Mouse (Mus musculus) limb, embryonic 10.5 days (tissue): ENCODE data around the gene Cacna1g. TPM values are rescaled to one million over a fixed set of nuclear protein-coding genes. Genes with fewer than 3 reads are reported as not detected.
A peak's percentile ranks its signal among the peaks of the same experiment; 100 is the strongest.

Source experiments
- DNase-seq: peaks from one replicate; pipeline ENCODE4 v3.0.0-alpha.2; 2017; ENCODE audit warnings: low spot score
- H3K27ac ChIP-seq: fragments of 300-500 bp; sonication (generic); 2 replicates; pipeline ENCODE4 v1.5.1; 2016; ENCODE audit warnings: mild to moderate bottlenecking
- H3K27me3 ChIP-seq: fragments of 300-500 bp; sonication (generic); 2 replicates; pipeline ENCODE4 v1.6.1; 2016; ENCODE audit warnings: low read depth, mild to moderate bottlenecking; ENCODE audit not compliant: poor library complexity, severe bottlenecking
- H3K36me3 ChIP-seq: fragments of 300-500 bp; sonication (generic); 2 replicates; pipeline ENCODE4 v1.6.1; 2016; ENCODE audit warnings: mild to moderate bottlenecking, moderate library complexity
- H3K4me1 ChIP-seq: fragments of 300-500 bp; sonication (generic); 2 replicates; pipeline ENCODE4 v1.6.1; 2016
- H3K4me3 ChIP-seq: fragments of 300-500 bp; sonication (generic); 2 replicates; pipeline ENCODE4 v1.5.1; 2016; ENCODE audit warnings: mild to moderate bottlenecking, moderate library complexity
- H3K9me3 ChIP-seq: fragments of 300-500 bp; sonication (generic); replicated peaks from 2 replicates; pipeline ENCODE4 v1.6.1; 2016; ENCODE audit warnings: mild to moderate bottlenecking
- WGBS: fragments of 180-500 bp; shearing (Covaris S2); methylation state at CpG from one replicate; pipeline ENCODE4 v1.1.7; 2016; 5-methylcytosine and 5-hydroxymethylcytosine counted together
- polyA plus RNA-seq: library from polyadenylated mRNA; unstranded; fragments of >200 nt; fragmentation: Nextera tagmentation; extraction: Ambion mirVana; gene quantifications from 2 replicates; pipeline ENCODE4 v1.2.1, GENCODE M21; 2016

The Cacna1g gene
- 12.7 and 21.4 TPM in 2 replicates for polyA plus RNA-seq

DNA sequence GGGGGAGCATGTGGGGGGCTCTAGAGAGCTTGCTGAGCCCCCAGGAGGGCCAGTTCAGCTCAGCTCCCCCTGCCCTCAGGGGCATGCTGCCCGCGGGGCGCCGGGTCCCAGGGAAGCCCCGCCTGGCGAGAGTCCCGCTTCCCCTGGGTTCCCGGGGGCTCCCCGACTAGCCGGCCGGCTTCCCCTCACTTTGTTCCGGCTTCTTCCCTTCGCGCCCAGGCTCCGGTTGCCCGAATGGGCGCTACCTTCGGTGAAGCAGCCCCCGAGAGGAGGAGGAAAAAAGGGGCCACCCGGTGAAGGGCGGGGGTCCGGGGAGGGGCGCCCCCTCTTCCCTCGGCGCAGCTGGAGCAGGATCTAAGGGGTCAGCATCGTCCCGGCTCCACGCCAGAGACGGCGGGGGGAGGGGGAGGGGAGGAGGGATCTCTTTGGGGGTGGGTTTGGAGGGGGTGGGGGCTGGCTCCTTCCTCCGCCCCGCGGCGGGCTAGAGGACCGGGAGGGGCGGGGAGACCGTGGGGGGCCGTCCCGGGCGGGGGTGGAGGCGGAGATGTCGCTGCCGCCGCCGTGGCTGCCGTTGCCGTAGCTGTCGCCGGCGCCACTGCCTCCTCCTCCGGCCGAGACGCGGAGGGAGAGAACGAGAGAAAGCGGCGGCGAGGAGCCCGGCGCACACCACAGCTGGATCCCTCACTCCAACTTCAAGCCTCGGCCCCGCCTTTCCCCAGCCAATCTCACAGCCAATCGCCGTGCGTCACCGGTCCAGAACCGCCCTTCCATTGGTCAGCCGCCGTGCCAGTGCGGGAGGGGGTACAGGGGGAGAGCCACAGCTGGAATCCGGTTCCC, at the start of gene Cacna1g:
TSS of gene Cacna1g (minus strand) at position 492 of the 837 bp plus-strand sequence.
- peaks cover 53% of the 10 kb centered on the region for H3K27me3 ChIP-seq

GRCm38 (mm10) chr11:94521219-94521843, 47.3 kb upstream of the Cacna1g start, which contains the start of gene Mycbpap:
Gene Mycbpap, minus strand, starts transcription at chr11:94521742.
- Histone ChIP-seq H3K9me3 (no peaks in the 10 kb centered on the region), H3K27me3 (0 out of 2 replicates have a peak, but pooled peaks cover 3% of the 10 kb centered on the region), H3K4me1 (peaks cover 33% of the 10 kb centered on the region), H3K27ac (peak within 1 kb of the TSS; percentile 88), H3K36me3 (no peaks in the 10 kb centered on the region), H3K4me3 (peak within 1 kb of the TSS; percentile 70)
- peak; percentile 80 for DNase-seq
- under 1% methylated on average over 42 of the region's 42 CpGs for WGBS

More for the DNA sequence above, at the start of gene Cacna1g:
- no peaks in the 10 kb centered on the region for H3K36me3 ChIP-seq
- H3K27ac ChIP-seq, result peak within 1 kb of the TSS; percentile 94
- WGBS, result under 1% methylated on average over 51 of the region's 71 CpGs
- no peaks in the 10 kb centered on the region for H3K9me3 ChIP-seq
- H3K4me1 ChIP-seq, result peaks cover 90% of the 10 kb centered on the region
- DNase-seq, result peak; percentile 93
- H3K4me3 ChIP-seq, result peak within 1 kb of the TSS; percentile 89

GRCm38 (mm10) chr11:94513452-94513851, 39.5 kb upstream of the Cacna1g start:
- H3K27ac ChIP-seq, result no peak overlapping the region
- no peaks in the 10 kb centered on the region for H3K9me3 ChIP-seq
- 56% methylated on average over 9 of the region's 9 CpGs for WGBS
- H3K36me3 ChIP-seq, result no peaks in the 10 kb centered on the region
- no peak for DNase-seq
- H3K27me3 ChIP-seq, result no peaks in the 10 kb centered on the region
- no peak overlapping the region for H3K4me3 ChIP-seq
- peaks cover 7% of the 10 kb centered on the region for H3K4me1 ChIP-seq

DNA sequence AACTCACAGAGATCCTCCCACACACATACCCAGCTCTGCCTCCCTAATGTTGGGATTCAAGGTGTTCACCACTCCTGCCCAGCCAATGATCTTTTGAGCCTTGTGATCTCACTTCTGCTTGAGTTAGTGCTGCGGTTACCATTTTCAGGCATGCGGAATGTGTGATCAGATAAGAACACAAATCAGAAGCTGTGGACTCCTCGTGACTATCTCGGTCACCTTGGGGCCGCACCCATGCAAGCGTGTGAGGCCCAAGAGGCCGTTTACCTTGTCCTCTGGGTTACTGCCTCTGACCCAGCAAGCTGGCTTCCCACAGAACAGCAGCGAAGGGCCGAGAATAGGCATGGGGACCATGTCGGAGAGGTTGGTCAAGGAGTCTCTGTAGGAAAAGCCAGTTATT, 35.0 kb upstream of the Cacna1g start:
- no peak overlapping the region for H3K4me3 ChIP-seq
- no peak for DNase-seq
- H3K9me3 ChIP-seq, result no peaks in the 10 kb centered on the region
- H3K27ac ChIP-seq, result no peak overlapping the region
- H3K4me1 ChIP-seq, result peaks cover 5% of the 10 kb centered on the region; the same call in 1 of the 2 replicates
- 93% methylated on average over 10 of the region's 10 CpGs for WGBS
- no peaks in the 10 kb centered on the region for H3K36me3 ChIP-seq
- no peaks in the 10 kb centered on the region for H3K27me3 ChIP-seq

DNA sequence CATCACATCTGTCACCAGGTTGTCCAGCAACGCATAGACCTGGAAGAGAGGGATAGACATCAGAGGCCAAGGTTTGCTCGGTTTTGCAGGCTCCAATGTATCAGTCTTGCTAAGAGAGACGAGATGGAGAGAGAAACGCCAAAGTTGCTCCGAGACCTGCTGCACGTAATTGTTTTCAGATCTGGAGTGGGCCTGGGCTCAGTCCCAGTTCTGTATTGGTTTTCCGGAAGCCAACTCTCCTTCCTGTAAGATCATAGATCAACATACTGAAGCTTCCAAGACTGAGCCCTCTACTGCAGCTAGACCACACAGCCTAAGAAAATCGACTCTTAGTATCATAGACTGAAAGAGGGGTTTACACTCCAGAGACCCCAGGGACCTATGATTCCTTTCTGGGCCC, 27.5 kb upstream of the Cacna1g start:
- no peak for DNase-seq
- no peak overlapping the region for H3K27ac ChIP-seq
- H3K27me3 ChIP-seq, result peaks cover 49% of the 10 kb centered on the region
- 92% methylated on average over 8 of the region's 8 CpGs for WGBS
- no peak overlapping the region for H3K4me3 ChIP-seq
- no peaks in the 10 kb centered on the region for H3K36me3 ChIP-seq
- peaks cover 35% of the 10 kb centered on the region for H3K4me1 ChIP-seq
- H3K9me3 ChIP-seq, result no peaks in the 10 kb centered on the region

DNA sequence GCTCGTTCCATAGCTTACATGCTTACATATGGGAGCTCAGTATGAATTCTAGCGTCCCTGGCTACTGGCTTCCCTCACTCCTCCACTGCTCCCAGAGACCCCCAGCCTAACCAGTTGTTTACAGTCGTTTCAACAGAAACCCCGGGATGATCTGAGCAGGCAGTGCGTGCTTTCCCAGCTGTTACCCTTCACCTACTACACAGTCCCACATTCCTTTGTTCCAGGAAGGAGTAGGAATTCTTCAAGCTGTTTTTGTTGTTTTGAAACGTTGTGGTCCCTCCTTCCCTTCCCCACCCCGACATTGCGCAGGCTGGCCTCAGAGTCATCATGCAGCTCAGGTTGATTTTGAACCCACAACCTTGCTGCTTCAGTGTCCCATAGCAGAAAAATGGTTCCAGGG, 26.4 kb upstream of the Cacna1g start:
- H3K27me3 ChIP-seq, result peaks cover 54% of the 10 kb centered on the region
- H3K4me1 ChIP-seq, result peaks cover 35% of the 10 kb centered on the region
- H3K27ac ChIP-seq, result peak overlapping the region; percentile 79
- no peaks in the 10 kb centered on the region for H3K9me3 ChIP-seq
- no peaks in the 10 kb centered on the region for H3K36me3 ChIP-seq
- no peak for DNase-seq
- H3K4me3 ChIP-seq, result peak overlapping the region; percentile 56
- 25% methylated on average over 8 of the region's 8 CpGs for WGBS

GRCm38 (mm10) chr11:94499661-94500152, 25.7 kb upstream of the Cacna1g start, which contains the start of gene Epn3:
Gene Epn3, minus strand, starts transcription at chr11:94499974.
- peak within 1 kb of the TSS; percentile 56 for H3K4me3 ChIP-seq
- peak; percentile 83 for DNase-seq
- H3K27ac ChIP-seq, result peak within 1 kb of the TSS; percentile 79
- H3K4me1 ChIP-seq, result peaks cover 35% of the 10 kb centered on the region
- no peaks in the 10 kb centered on the region for H3K36me3 ChIP-seq
- under 1% methylated on average over 26 of the region's 26 CpGs for WGBS
- H3K27me3 ChIP-seq, result peaks cover 56% of the 10 kb centered on the region
- H3K9me3 ChIP-seq, result no peaks in the 10 kb centered on the region

DNA sequence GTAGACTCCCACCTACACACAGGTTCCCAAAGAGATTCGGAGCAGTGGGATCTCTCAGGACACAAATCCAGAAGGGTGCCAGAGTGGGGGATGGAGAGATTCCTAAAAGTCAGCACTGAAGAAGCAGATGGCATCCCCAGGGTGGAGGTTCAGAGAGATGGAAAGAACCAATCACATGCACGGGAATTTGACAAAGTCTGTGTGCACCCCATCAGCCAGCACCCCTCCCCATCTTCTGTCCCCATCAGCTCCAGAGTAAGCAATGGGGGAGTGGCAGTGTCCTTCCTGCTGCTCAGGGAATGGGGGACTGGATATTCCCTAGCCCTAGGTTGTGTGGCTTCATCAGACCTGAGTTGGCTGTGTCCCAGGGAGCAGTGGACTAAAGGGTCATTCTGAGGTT, 25.0 kb upstream of the Cacna1g start:
- H3K4me1 ChIP-seq, result peaks cover 35% of the 10 kb centered on the region
- H3K27ac ChIP-seq, result peak overlapping the region; percentile 79
- DNase-seq, result peak; percentile 36
- peak overlapping the region; percentile 56 for H3K4me3 ChIP-seq
- H3K9me3 ChIP-seq, result no peaks in the 10 kb centered on the region
- peaks cover 63% of the 10 kb centered on the region for H3K27me3 ChIP-seq
- no peaks in the 10 kb centered on the region for H3K36me3 ChIP-seq
- 3% methylated on average over 2 of the region's 2 CpGs for WGBS

DNA sequence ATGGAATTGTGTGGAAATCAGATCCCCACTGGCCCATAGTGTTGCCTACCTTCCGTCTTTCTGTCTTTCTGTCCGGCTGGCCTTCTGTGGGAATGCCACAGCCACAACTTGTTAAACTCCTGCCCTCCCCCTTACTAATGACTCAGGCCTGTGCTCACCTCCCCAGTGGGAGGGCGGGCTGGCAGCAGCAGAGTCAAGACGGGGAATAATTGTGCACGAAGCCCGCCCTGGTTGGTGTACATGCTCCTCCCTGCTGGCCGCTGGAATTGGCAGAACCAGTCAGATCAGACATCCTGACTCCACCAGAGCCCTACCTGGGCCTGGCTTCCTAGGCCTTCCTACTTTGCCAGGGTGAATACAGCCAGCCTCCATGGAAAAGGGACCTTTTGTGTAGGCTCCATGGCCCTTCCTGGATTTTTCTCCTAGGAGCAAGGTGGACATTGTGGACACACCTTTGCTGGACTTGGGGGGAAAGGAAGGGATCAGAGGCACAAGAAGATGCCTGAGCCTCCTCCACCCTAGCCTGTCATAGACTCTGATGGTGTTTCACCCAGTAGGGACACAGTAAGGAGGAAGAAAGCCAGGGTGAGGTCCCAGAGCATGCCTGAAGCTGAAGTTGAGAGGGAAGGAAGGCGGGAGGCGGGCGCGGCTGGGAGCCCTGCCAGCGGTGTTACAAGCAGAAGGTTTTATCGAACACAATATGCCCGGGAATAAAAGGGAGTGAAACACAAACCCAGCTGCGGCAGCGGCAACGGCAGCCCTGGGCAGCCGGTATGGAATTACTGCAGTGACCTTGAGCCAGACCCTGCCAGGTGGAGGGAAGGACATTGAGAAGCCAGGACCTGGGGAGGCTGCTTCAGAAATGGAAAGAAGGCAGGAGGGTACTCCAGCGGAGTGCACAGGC, 24.3 kb upstream of the Cacna1g start:
- peak; percentile 56 for DNase-seq
- peaks cover 35% of the 10 kb centered on the region for H3K4me1 ChIP-seq
- H3K4me3 ChIP-seq, result peak overlapping the region; percentile 56
- H3K27ac ChIP-seq, result peak overlapping the region; percentile 79
- 26% methylated on average over 19 of the region's 19 CpGs for WGBS
- no peaks in the 10 kb centered on the region for H3K36me3 ChIP-seq
- H3K9me3 ChIP-seq, result no peaks in the 10 kb centered on the region
- peaks cover 68% of the 10 kb centered on the region for H3K27me3 ChIP-seq

DNA sequence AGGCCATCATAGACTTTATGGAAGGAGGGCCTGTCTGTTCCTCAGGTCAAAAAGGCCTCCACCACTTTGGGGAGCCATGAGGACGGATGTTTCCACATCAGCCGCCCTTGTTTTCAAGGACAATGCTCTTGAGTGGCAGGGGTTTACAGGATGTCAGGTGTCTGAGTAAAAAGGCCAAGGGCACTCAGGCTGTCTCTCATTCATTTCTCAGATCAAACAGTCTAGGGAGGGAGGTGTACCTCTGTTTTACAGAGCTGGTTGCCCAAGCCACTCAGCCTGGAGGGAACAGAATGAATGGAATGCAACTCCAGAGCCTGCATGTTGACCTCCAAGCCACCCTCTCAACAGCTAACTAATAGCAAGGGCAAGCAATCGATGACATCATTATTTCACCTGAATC, 21.4 kb upstream of the Cacna1g start:
- no peaks in the 10 kb centered on the region for H3K36me3 ChIP-seq
- no peaks in the 10 kb centered on the region for H3K9me3 ChIP-seq
- H3K4me1 ChIP-seq, result peaks cover 47% of the 10 kb centered on the region
- WGBS, result 90% methylated on average over 3 of the region's 3 CpGs
- H3K27ac ChIP-seq, result no peak overlapping the region
- H3K27me3 ChIP-seq, result peaks cover 71% of the 10 kb centered on the region
- no peak for DNase-seq
- no peak overlapping the region for H3K4me3 ChIP-seq

GRCm38 (mm10) chr11:94491749-94492099, 17.7 kb upstream of the Cacna1g start:
- peak overlapping the region; percentile 83; the same call in 1 of the 2 replicates for H3K27ac ChIP-seq
- H3K27me3 ChIP-seq, result peaks cover 61% of the 10 kb centered on the region
- no peaks in the 10 kb centered on the region for H3K36me3 ChIP-seq
- H3K4me1 ChIP-seq, result peaks cover 48% of the 10 kb centered on the region
- WGBS, result 70% methylated on average over 7 of the region's 7 CpGs
- no peak for DNase-seq
- H3K9me3 ChIP-seq, result no peaks in the 10 kb centered on the region
- peak overlapping the region; percentile 62 for H3K4me3 ChIP-seq

GRCm38 (mm10) chr11:94491035-94491748, 17.2 kb upstream of the Cacna1g start:
- Histone ChIP-seq H3K36me3 (no peaks in the 10 kb centered on the region), H3K27ac (peak overlapping the region; percentile 83), H3K9me3 (no peaks in the 10 kb centered on the region), H3K27me3 (peaks cover 56% of the 10 kb centered on the region), H3K4me3 (peak overlapping the region; percentile 62), H3K4me1 (peaks cover 48% of the 10 kb centered on the region)
- DNase-seq, result peak; percentile 76
- 4% methylated on average over 55 of the region's 55 CpGs for WGBS
